Mouse (Mus musculus): ENCODE data around the gene Ptk7. TPM values are rescaled to one million over a fixed set of nuclear protein-coding genes. Genes with fewer than 3 reads are reported as not detected.

Ptk7 gene
- polyA plus RNA-seq, 1 experiment from 2014 or later: 26.9 TPM

- Histone ChIP-seq H3K4me3 (ENCODE audit: low read depth, low read length) (peak overlapping the region; percentile 32), H3K36me3 (ENCODE audit: control insufficient read depth, insufficient read depth, low read length) (peaks cover 25% of the 10 kb centered on the region), H3K4me1 (ENCODE audit: control insufficient read depth, insufficient read depth, low read length) (peaks cover 36% of the 10 kb centered on the region), H3K9me3 (replicated peaks; ENCODE audit: control insufficient read depth, low read length, poor library complexity, severe bottlenecking) (no peaks in the 10 kb centered on the region), H3K27ac (ENCODE audit: low read length) (peak overlapping the region; percentile 51), H3K4me2 (ENCODE audit: low read length) (peak overlapping the region; percentile 96), H3K27me3 (ENCODE audit: control insufficient read depth, insufficient read depth, low read depth, low read length) (no peaks in the 10 kb centered on the region), H3K9ac (ENCODE audit: low read depth, low read length) (peak overlapping the region; percentile 99; the same call in 1 of the 2 replicates)
- peak; percentile 75 for ATAC-seq
- under 1% methylated on average over 23 of the region's 24 CpGs for WGBS
Measured at GRCm38 (mm10) chr17:46552841-46553423, 76.4 kb downstream of the Ptk7 start.

- WGBS: 78% methylated on average over 7 of the region's 7 CpGs
- no peak for ATAC-seq
- Histone ChIP-seq H3K4me1 (ENCODE audit: control insufficient read depth, insufficient read depth, low read length) (peaks cover 35% of the 10 kb centered on the region), H3K9me3 (replicated peaks; ENCODE audit: control insufficient read depth, low read length, poor library complexity, severe bottlenecking) (no peaks in the 10 kb centered on the region), H3K27ac (ENCODE audit: low read length) (peak overlapping the region; percentile 19; the same call in 1 of the 2 replicates), H3K4me2 (ENCODE audit: low read length) (peak overlapping the region; percentile 96), H3K27me3 (ENCODE audit: control insufficient read depth, insufficient read depth, low read depth, low read length) (no peaks in the 10 kb centered on the region), H3K4me3 (ENCODE audit: low read depth, low read length) (0 out of 2 replicates have a peak overlapping the region, but pooled peaks have one; percentile 32), H3K36me3 (ENCODE audit: control insufficient read depth, insufficient read depth, low read length) (peaks cover 25% of the 10 kb centered on the region), H3K9ac (ENCODE audit: low read depth, low read length) (no peak overlapping the region)
Measured at GRCm38 (mm10) chr17:46552151-46552550, 77.2 kb downstream of the Ptk7 start.

- WGBS: 97% methylated on average over 6 of the region's 6 CpGs
- peaks cover 25% of the 10 kb centered on the region for H3K36me3 ChIP-seq (ENCODE audit: control insufficient read depth, insufficient read depth, low read length)
- ATAC-seq: no peak
- no peak overlapping the region for H3K4me2 ChIP-seq (ENCODE audit: low read length)
- H3K4me1 ChIP-seq (ENCODE audit: control insufficient read depth, insufficient read depth, low read length): peaks cover 31% of the 10 kb centered on the region
- H3K27me3 ChIP-seq (ENCODE audit: control insufficient read depth, insufficient read depth, low read depth, low read length): no peaks in the 10 kb centered on the region
- H3K4me3 ChIP-seq (ENCODE audit: low read depth, low read length): no peak overlapping the region
- no peak overlapping the region for H3K27ac ChIP-seq (ENCODE audit: low read length)
- no peaks in the 10 kb centered on the region for H3K9me3 ChIP-seq (replicated peaks; ENCODE audit: control insufficient read depth, low read length, poor library complexity, severe bottlenecking)
- no peak overlapping the region for H3K9ac ChIP-seq (ENCODE audit: low read depth, low read length)
Measured at GRCm38 (mm10) chr17:46551369-46551768, 77.9 kb downstream of the Ptk7 start.

- Histone ChIP-seq H3K4me2 (ENCODE audit: low read length) (no peak overlapping the region), H3K27ac (ENCODE audit: low read length) (no peak overlapping the region), H3K27me3 (ENCODE audit: control insufficient read depth, insufficient read depth, low read depth, low read length) (no peaks in the 10 kb centered on the region), H3K9ac (ENCODE audit: low read depth, low read length) (no peak overlapping the region), H3K36me3 (ENCODE audit: control insufficient read depth, insufficient read depth, low read length) (peaks cover 25% of the 10 kb centered on the region), H3K4me1 (ENCODE audit: control insufficient read depth, insufficient read depth, low read length) (peaks cover 31% of the 10 kb centered on the region), H3K4me3 (ENCODE audit: low read depth, low read length) (no peak overlapping the region), H3K9me3 (replicated peaks; ENCODE audit: control insufficient read depth, low read length, poor library complexity, severe bottlenecking) (no peaks in the 10 kb centered on the region)
- WGBS: 92% methylated on average over 7 of the region's 7 CpGs
- ATAC-seq: no peak
Measured at GRCm38 (mm10) chr17:46550904-46551303, 78.4 kb downstream of the Ptk7 start.

- WGBS: 94% methylated on average over 9 of the region's 9 CpGs
- H3K4me3 ChIP-seq (ENCODE audit: low read depth, low read length): no peak overlapping the region
- H3K4me1 ChIP-seq (ENCODE audit: control insufficient read depth, insufficient read depth, low read length): peaks cover 40% of the 10 kb centered on the region
- H3K9ac ChIP-seq (ENCODE audit: low read depth, low read length): no peak overlapping the region
- H3K27ac ChIP-seq (ENCODE audit: low read length): no peak overlapping the region
- ATAC-seq: no peak
- no peaks in the 10 kb centered on the region for H3K9me3 ChIP-seq (replicated peaks; ENCODE audit: control insufficient read depth, low read length, poor library complexity, severe bottlenecking)
- H3K36me3 ChIP-seq (ENCODE audit: control insufficient read depth, insufficient read depth, low read length): peaks cover 25% of the 10 kb centered on the region
- no peaks in the 10 kb centered on the region for H3K27me3 ChIP-seq (ENCODE audit: control insufficient read depth, insufficient read depth, low read depth, low read length)
- no peak overlapping the region for H3K4me2 ChIP-seq (ENCODE audit: low read length)
Measured at GRCm38 (mm10) chr17:46549642-46550041, 79.7 kb downstream of the Ptk7 start.

GRCm38 (mm10) chr17:46549193-46549592, 80.1 kb downstream of the Ptk7 start:
- no peak for ATAC-seq
- WGBS: 19% methylated on average over 8 of the region's 8 CpGs
- no peaks in the 10 kb centered on the region for H3K27me3 ChIP-seq (ENCODE audit: control insufficient read depth, insufficient read depth, low read depth, low read length)
- H3K4me1 ChIP-seq (ENCODE audit: control insufficient read depth, insufficient read depth, low read length): peaks cover 36% of the 10 kb centered on the region
- H3K36me3 ChIP-seq (ENCODE audit: control insufficient read depth, insufficient read depth, low read length): peaks cover 25% of the 10 kb centered on the region
- H3K4me2 ChIP-seq (ENCODE audit: low read length): no peak overlapping the region
- no peak overlapping the region for H3K9ac ChIP-seq (ENCODE audit: low read depth, low read length)
- no peak overlapping the region for H3K4me3 ChIP-seq (ENCODE audit: low read depth, low read length)
- no peaks in the 10 kb centered on the region for H3K9me3 ChIP-seq (replicated peaks; ENCODE audit: control insufficient read depth, low read length, poor library complexity, severe bottlenecking)
- no peak overlapping the region for H3K27ac ChIP-seq (ENCODE audit: low read length)

GRCm38 (mm10) chr17:46548741-46549140, 80.6 kb downstream of the Ptk7 start:
- 52% methylated on average over 10 of the region's 11 CpGs for WGBS
- peaks cover 31% of the 10 kb centered on the region for H3K4me1 ChIP-seq (ENCODE audit: control insufficient read depth, insufficient read depth, low read length)
- H3K27me3 ChIP-seq (ENCODE audit: control insufficient read depth, insufficient read depth, low read depth, low read length): no peaks in the 10 kb centered on the region
- no peaks in the 10 kb centered on the region for H3K9me3 ChIP-seq (replicated peaks; ENCODE audit: control insufficient read depth, low read length, poor library complexity, severe bottlenecking)
- H3K4me3 ChIP-seq (ENCODE audit: low read depth, low read length): no peak overlapping the region
- H3K27ac ChIP-seq (ENCODE audit: low read length): no peak overlapping the region
- ATAC-seq: no peak
- peaks cover 25% of the 10 kb centered on the region for H3K36me3 ChIP-seq (ENCODE audit: control insufficient read depth, insufficient read depth, low read length)
- no peak overlapping the region for H3K9ac ChIP-seq (ENCODE audit: low read depth, low read length)
- no peak overlapping the region for H3K4me2 ChIP-seq (ENCODE audit: low read length)

- no peak for ATAC-seq
- H3K4me3 ChIP-seq (ENCODE audit: low read depth, low read length): no peak overlapping the region
Measured at GRCm38 (mm10) chr17:46547923-46548322, 81.4 kb downstream of the Ptk7 start.

GRCm38 (mm10) chr17:46546995-46547394, 82.3 kb downstream of the Ptk7 start:
- Histone ChIP-seq H3K36me3 (ENCODE audit: control insufficient read depth, insufficient read depth, low read length) (peaks cover 29% of the 10 kb centered on the region), H3K4me1 (ENCODE audit: control insufficient read depth, insufficient read depth, low read length) (peaks cover 14% of the 10 kb centered on the region), H3K9ac (ENCODE audit: low read depth, low read length) (no peak overlapping the region), H3K27me3 (ENCODE audit: control insufficient read depth, insufficient read depth, low read depth, low read length) (no peaks in the 10 kb centered on the region), H3K9me3 (replicated peaks; ENCODE audit: control insufficient read depth, low read length, poor library complexity, severe bottlenecking) (no peaks in the 10 kb centered on the region), H3K27ac (ENCODE audit: low read length) (no peak overlapping the region), H3K4me2 (ENCODE audit: low read length) (peak overlapping the region; percentile 75), H3K4me3 (ENCODE audit: low read depth, low read length) (no peak overlapping the region)
- WGBS: 8% methylated on average over 8 of the region's 8 CpGs
- no peak for ATAC-seq

More at GRCm38 (mm10) chr17:46547923-46548322, 81.4 kb downstream of the Ptk7 start:
- H3K27me3 ChIP-seq (ENCODE audit: control insufficient read depth, insufficient read depth, low read depth, low read length): no peaks in the 10 kb centered on the region
- WGBS: 19% methylated on average over 3 of the region's 3 CpGs
- no peak overlapping the region for H3K9ac ChIP-seq (ENCODE audit: low read depth, low read length)
- peaks cover 29% of the 10 kb centered on the region for H3K36me3 ChIP-seq (ENCODE audit: control insufficient read depth, insufficient read depth, low read length)
- no peak overlapping the region for H3K27ac ChIP-seq (ENCODE audit: low read length)
- no peaks in the 10 kb centered on the region for H3K9me3 ChIP-seq (replicated peaks; ENCODE audit: control insufficient read depth, low read length, poor library complexity, severe bottlenecking)
- peaks cover 23% of the 10 kb centered on the region for H3K4me1 ChIP-seq (ENCODE audit: control insufficient read depth, insufficient read depth, low read length)
- no peak overlapping the region for H3K4me2 ChIP-seq (ENCODE audit: low read length)

Data from midbrain, embryonic 16.5 days (tissue).